28 mouse cellular contexts compared by ENCODE assay signal in the genomic region with DNA sequence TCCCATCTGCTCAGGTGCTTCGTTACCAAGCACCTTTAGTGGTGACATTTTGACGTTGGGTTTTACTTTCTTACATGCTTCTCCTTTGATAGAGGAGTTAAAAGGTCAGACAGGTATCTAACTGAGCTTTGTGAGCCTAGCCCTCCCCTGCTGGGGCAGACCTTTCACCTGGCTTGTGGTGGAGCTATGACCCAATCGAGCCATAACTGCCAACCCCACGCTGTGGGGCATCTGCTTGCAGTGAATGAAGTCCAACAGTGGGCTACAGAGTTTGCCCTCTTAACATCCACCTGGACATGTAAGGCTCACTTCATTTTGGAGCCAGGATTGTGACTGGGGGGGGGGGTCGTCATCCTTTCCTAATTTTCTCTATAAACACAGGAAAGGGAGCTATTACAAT. TPM values are rescaled to one million over a fixed set of nuclear protein-coding genes. Genes with fewer than 3 reads are reported as not detected.
DNase-seq lines count a peak whose midpoint lies in the region; ATAC-seq and TF ChIP-seq lines count a peak whose summit lies in the region.
"Had no signal": no experiment of that assay in that cellular context is flagged by ENCODE, and none has a peak within 500 bp of the region (broad histone marks: within the 10 kb centered on the region; RNA-seq: fewer than 3 reads in every experiment).

No protein-coding gene starts in this region.

- ATAC-seq in heart, embryonic 16.5 days (replicated peaks; ENCODE audit: extremely low read depth, insufficient read depth, low FRiP score) = no peak
- ATAC-seq: forebrain, embryonic 14.5 days had no signal

- 85% methylated on average over 5 of the region's 5 CpGs for WGBS in heart, embryonic 16.5 days
- WGBS in thymus, adult 2 months = 40% methylated on average over 5 of the region's 5 CpGs

- no peaks in the 10 kb centered on the region for H3K9me3 ChIP-seq in heart, embryonic 16.5 days (replicated peaks; ENCODE audit: control insufficient read depth, low read length)
- H3K9me3 ChIP-seq: embryonic facial prominence, embryonic 13.5 days; embryonic facial prominence, embryonic 15.5 days; forebrain, embryonic 10.5 days; forebrain, embryonic 12.5 days had no signal

- H3K4me3 ChIP-seq in heart, embryonic 16.5 days (ENCODE audit: low read length) = no peak overlapping the region
- no peak overlapping the region for H3K4me3 ChIP-seq in thymus, adult 2 months (ENCODE audit: control insufficient read depth, insufficient read depth, low read length)
- H3K4me3 ChIP-seq: embryonic facial prominence, embryonic 13.5 days; embryonic facial prominence, embryonic 15.5 days; erythroblast, embryonic 14.5 days; forebrain, embryonic 10.5 days; forebrain, embryonic 12.5 days had no signal

- peak; percentile 44 to 62 for DNase-seq in cerebellum, postnatal 10 days
- DNase-seq in cerebellum, postnatal 25 days = no peak
- no peak for DNase-seq in heart, adult 8-10 months (ENCODE audit: low spot score)
- no peak for DNase-seq in thymus, adult 2 months
- DNase-seq in thymus, adult 18-20 months = no peak
- DNase-seq: adrenal gland, adult 2 months; adrenal gland, postnatal 10 days; adrenal gland, postnatal 25 days; cerebellum, adult 11 months; cerebellum, adult 8-10 months; cerebellum, postnatal 36 days; embryo, embryonic 11 days had no signal

- TF ChIP-seq POLR2A in thymus, adult 2 months (IDR thresholded peaks at IDR 0.05; ENCODE audit: control insufficient read depth, extremely low read depth, insufficient read depth, low read length, poor library complexity) = no peak

- peak overlapping the region; percentile 51 for H3K27ac ChIP-seq in heart, embryonic 16.5 days (ENCODE audit: low read length)
- peak overlapping the region; percentile 64 for H3K27ac ChIP-seq in thymus, adult 2 months (ENCODE audit: control insufficient read depth, insufficient read depth, low read length)
- H3K27ac ChIP-seq: embryonic facial prominence, embryonic 13.5 days; embryonic facial prominence, embryonic 15.5 days; forebrain, embryonic 10.5 days; forebrain, embryonic 12.5 days had no signal

- H3K4me2 ChIP-seq in heart, embryonic 16.5 days (ENCODE audit: low read depth, low read length) = no peak overlapping the region
- H3K4me2 ChIP-seq: embryonic facial prominence, embryonic 13.5 days; embryonic facial prominence, embryonic 15.5 days; forebrain, embryonic 12.5 days had no signal

- no peak overlapping the region for H3K9ac ChIP-seq in heart, embryonic 16.5 days (ENCODE audit: low read length)
- H3K9ac ChIP-seq: embryonic facial prominence, embryonic 13.5 days; embryonic facial prominence, embryonic 15.5 days; forebrain, embryonic 12.5 days had no signal

- TF ChIP-seq CTCF in thymus, adult 2 months (IDR thresholded peaks at IDR 0.05; ENCODE audit: borderline replicate concordance, control insufficient read depth, extremely low read depth, insufficient read depth, low read length, poor library complexity) = no peak

- peaks cover 7% of the 10 kb centered on the region for H3K4me1 ChIP-seq in heart, embryonic 16.5 days (ENCODE audit: control insufficient read depth, insufficient read depth, low read length)
- peaks cover 21% of the 10 kb centered on the region for H3K4me1 ChIP-seq in thymus, adult 2 months (replicated peaks; ENCODE audit: control insufficient read depth, insufficient read depth, low read length)
- H3K4me1 ChIP-seq: forebrain, embryonic 10.5 days; forebrain, embryonic 12.5 days had no signal

- H3K27me3 ChIP-seq in heart, embryonic 16.5 days (ENCODE audit: control insufficient read depth, insufficient read depth, low read length) = no peaks in the 10 kb centered on the region
- no peaks in the 10 kb centered on the region for H3K27me3 ChIP-seq in thymus, adult 2 months (ENCODE audit: control insufficient read depth, insufficient read depth, low read length)
- H3K27me3 ChIP-seq: embryonic facial prominence, embryonic 13.5 days; embryonic facial prominence, embryonic 15.5 days; forebrain, embryonic 12.5 days had no signal

- no peaks in the 10 kb centered on the region for H3K36me3 ChIP-seq in heart, embryonic 16.5 days (ENCODE audit: control insufficient read depth, insufficient read depth)
- peaks cover 16% of the 10 kb centered on the region for H3K36me3 ChIP-seq in thymus, adult 2 months (ENCODE audit: control insufficient read depth, insufficient read depth, low read length)
- H3K36me3 ChIP-seq: embryonic facial prominence, embryonic 13.5 days; embryonic facial prominence, embryonic 15.5 days; forebrain, embryonic 12.5 days had no signal

RNA-seq across cellular contexts. Expression of gene Tm6sf1, which starts 21.5 kb away (rescaled TPM):
- polyA plus RNA-seq in heart, embryonic 16.5 days (2015; fragmentation: Nextera tagmentation; extraction: Ambion mirVana) = 35.6 and 44.4 TPM in 2 replicates
- 10 to 100 TPM in 1 of 4 experiments, 1 to 10 TPM in 3; 8.0 to 10.9 (median 8.8) TPM for total RNA-seq in heart, adult 8-10 months (2022)
- 210 and 229 TPM in 2 replicates for polyA plus RNA-seq in thymus, adult 2 months (2012; rRNA removed)

RNA-seq across cellular contexts. Expression of gene Gm10160, which starts 24.7 kb away (rescaled TPM):
- polyA plus RNA-seq in heart, embryonic 16.5 days (2015; fragmentation: Nextera tagmentation; extraction: Ambion mirVana) = not detected in 2 replicates
- not detected for total RNA-seq in heart, adult 8-10 months (2022)
- not detected in 2 replicates for polyA plus RNA-seq in thymus, adult 2 months (2012; rRNA removed)
- total RNA-seq: adrenal gland, adult 2 months; adrenal gland, postnatal 10 days; adrenal gland, postnatal 25 days; adrenal gland, postnatal 4 days; common myeloid progenitor, adult 5-6 weeks; ES-E14; MEL had no signal
- polyA plus RNA-seq: adrenal gland, adult 2 months; brain, embryonic 14.5 days; C2C12; embryonic facial prominence, embryonic 11.5 days; embryonic facial prominence, embryonic 13.5 days; embryonic facial prominence, embryonic 15.5 days; erythroblast, embryonic 14.5 days; forebrain, embryonic 10.5 days; forebrain, embryonic 12.5 days; forebrain, embryonic 14.5 days; forebrain, embryonic 16.5 days; frontal cortex, adult 2 months had no signal

RNA-seq across cellular contexts. Expression of gene Btbd1, which starts 51.1 kb away (rescaled TPM):
- polyA plus RNA-seq in heart, embryonic 16.5 days (2015; fragmentation: Nextera tagmentation; extraction: Ambion mirVana) = 86.7 and 87.0 TPM in 2 replicates
- 100 to 1,000 TPM; 134 to 162 (median 154) TPM for total RNA-seq in heart, adult 8-10 months (2022)
- polyA plus RNA-seq in thymus, adult 2 months (2012; rRNA removed) = 37.5 and 45.2 TPM in 2 replicates

RNA-seq across cellular contexts. Expression of gene Hdgfl3, which starts 54.0 kb away (rescaled TPM):
- 9.7 and 9.9 TPM in 2 replicates for polyA plus RNA-seq in heart, embryonic 16.5 days (2015; fragmentation: Nextera tagmentation; extraction: Ambion mirVana)
- 1 to 10 TPM; 7.1 to 9.5 (median 8.9) TPM for total RNA-seq in heart, adult 8-10 months (2022)
- 5.1 TPM in 2 replicates for polyA plus RNA-seq in thymus, adult 2 months (2012; rRNA removed)
- total RNA-seq: MEL had no signal
- polyA plus RNA-seq: C2C12; erythroblast, embryonic 14.5 days had no signal

Comparison
In these comparisons a context has a peak if more than half of its experiments do, and no peak if none do; other contexts are left out.
1. DNase-seq: peak in cerebellum, postnatal 10 days (2 of 2); none in cerebellum, postnatal 25 days (0 of 2), heart, adult 8-10 months (single experiment), thymus, adult 2 months (single experiment) and thymus, adult 18-20 months (0 of 2).